Mouse (Mus musculus) midbrain, embryonic 15.5 days (tissue): Measurements from ENCODE around the gene Rcc2. TPM values are rescaled to one million over a fixed set of nuclear protein-coding genes. Genes with fewer than 3 reads are reported as not detected.

ENCODE experiments used
- ATAC-seq: fragments of 200-750 bp; cut with Nextera tagmentation; replicated peaks from 2 replicates; pipeline ENCODE4 v1.8.0; 2017; ENCODE audit warnings: moderate TSS enrichment
- H3K27ac ChIP-seq: fragments of 300-500 bp; sonication (generic); 2 replicates; pipeline ENCODE4 v1.5.1; 2015; ENCODE audit warnings: mild to moderate bottlenecking, inconsistent platforms
- H3K27me3 ChIP-seq: fragments of 300-500 bp; sonication (generic); replicated peaks from 2 replicates; pipeline ENCODE4 v1.6.1; 2015; ENCODE audit warnings: inconsistent platforms
- H3K36me3 ChIP-seq: fragments of 300-500 bp; sonication (generic); replicated peaks from 2 replicates; pipeline ENCODE4 v1.6.1; 2015; ENCODE audit warnings: inconsistent platforms
- H3K4me1 ChIP-seq: fragments of 300-500 bp; sonication (generic); 2 replicates; pipeline ENCODE4 v1.6.1; 2015; ENCODE audit warnings: inconsistent platforms
- H3K4me2 ChIP-seq: fragments of 300-500 bp; sonication (generic); 2 replicates; pipeline ENCODE4 v1.6.1; 2015; ENCODE audit warnings: inconsistent platforms, mild to moderate bottlenecking, moderate library complexity
- H3K4me3 ChIP-seq: fragments of 300-500 bp; sonication (generic); 2 replicates; pipeline ENCODE4 v1.5.1; 2015; ENCODE audit warnings: mild to moderate bottlenecking, inconsistent platforms
- H3K9ac ChIP-seq: fragments of 300-500 bp; sonication (generic); 2 replicates; pipeline ENCODE4 v1.6.1; 2015; ENCODE audit warnings: mild to moderate bottlenecking, inconsistent platforms
- H3K9me3 ChIP-seq: fragments of 300-500 bp; sonication (generic); 2 replicates; pipeline ENCODE4 v1.6.1; 2016; ENCODE audit warnings: inconsistent platforms
- WGBS: fragments of 180-500 bp; shearing (Covaris S2); methylation state at CpG from one replicate; pipeline ENCODE4 v1.1.7; 2015; ENCODE audit warnings: mixed read lengths; 5-methylcytosine and 5-hydroxymethylcytosine counted together
- polyA plus RNA-seq: library from polyadenylated mRNA; unstranded; fragments of >200 nt; fragmentation: Nextera tagmentation; extraction: Ambion mirVana; gene quantifications from 2 replicates; pipeline ENCODE4 v1.2.1, GENCODE M21; 2015

The Rcc2 gene
- polyA plus RNA-seq, 1 experiment from 2014 or later = 28.1 TPM

DNA sequence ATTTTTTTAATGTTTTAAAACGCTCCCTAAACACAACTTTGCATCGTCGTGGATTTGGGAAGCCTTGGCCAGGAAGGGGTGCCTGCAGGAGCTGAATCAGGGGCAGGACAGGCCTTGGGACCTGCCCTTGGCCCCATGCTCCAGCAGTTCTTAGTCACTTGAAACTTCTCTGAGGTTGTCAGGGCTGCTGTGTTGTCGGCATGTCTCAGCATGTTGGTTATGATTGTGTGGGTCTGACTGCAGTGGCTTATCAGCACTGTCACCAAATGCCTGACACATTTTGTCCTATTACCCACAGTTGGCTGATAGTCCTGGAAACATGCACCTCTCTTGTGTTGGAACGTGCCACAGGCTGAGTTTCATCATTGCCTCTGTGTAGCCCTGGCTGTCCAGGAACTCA is 19.8 kb downstream of the Rcc2 start:
- Histone ChIP-seq H3K36me3 (peaks cover 60% of the 10 kb centered on the region), H3K4me1 (peaks cover 8% of the 10 kb centered on the region; the same call in 1 of the 2 replicates), H3K27me3 (no peaks in the 10 kb centered on the region), H3K9ac (no peak overlapping the region), H3K27ac (no peak overlapping the region), H3K9me3 (no peaks in the 10 kb centered on the region), H3K4me2 (no peak overlapping the region), H3K4me3 (no peak overlapping the region)
- 94% methylated on average over 5 of the region's 5 CpGs for WGBS
- no peak for ATAC-seq

DNA sequence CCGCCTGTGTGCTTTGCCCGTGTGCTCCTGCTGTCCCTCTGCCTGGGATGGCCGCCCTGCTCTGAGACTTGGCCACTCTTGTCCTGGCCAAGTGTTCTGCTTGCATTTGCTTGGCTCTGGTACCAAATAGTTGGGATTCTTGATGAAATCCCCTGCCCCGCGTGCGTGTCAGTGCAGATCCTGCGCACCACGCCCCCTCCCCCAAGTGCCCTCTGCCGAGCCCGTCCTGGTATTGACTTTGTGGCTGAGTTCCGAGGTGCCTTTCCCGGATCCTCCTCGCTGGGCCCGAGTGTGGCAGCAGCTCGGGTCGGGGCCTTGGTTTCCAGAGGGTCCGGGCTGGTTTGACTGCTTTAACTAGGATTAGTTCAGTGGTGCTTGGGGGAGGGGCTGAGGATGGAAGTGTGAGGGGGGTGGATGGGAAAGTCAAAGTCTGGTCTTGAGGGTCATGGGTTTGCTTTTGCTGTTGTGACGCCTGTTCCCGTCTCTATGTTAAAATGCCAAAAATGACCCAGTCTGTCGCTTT is 21.7 kb downstream of the Rcc2 start:
- H3K36me3 ChIP-seq = peaks cover 43% of the 10 kb centered on the region

DNA sequence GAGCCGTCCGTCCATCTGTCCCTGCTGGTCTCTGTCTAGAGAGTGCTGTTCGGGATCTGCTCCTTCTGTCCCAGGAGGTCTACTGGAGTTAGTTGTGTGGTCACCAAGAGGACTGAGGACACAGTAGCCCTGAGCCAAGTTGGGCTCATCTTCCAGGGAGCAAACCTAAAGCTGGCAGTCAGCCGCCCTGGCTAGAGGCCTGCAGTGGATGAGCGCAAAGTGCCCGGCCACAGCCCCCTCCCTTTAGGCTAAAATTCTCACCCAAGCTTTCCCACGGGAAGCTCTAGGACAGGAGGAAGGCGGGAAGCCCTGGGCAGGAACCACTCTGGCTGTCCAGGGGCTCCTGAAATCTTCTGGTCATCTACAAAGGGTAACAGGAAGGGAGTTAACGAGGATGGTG is 22.4 kb downstream of the Rcc2 start:
- no peak overlapping the region for H3K4me3 ChIP-seq
- 78% methylated on average over 9 of the region's 9 CpGs for WGBS
- H3K4me2 ChIP-seq = no peak overlapping the region
- peaks cover 38% of the 10 kb centered on the region for H3K36me3 ChIP-seq
- no peak overlapping the region for H3K27ac ChIP-seq
- no peak overlapping the region for H3K9ac ChIP-seq
- ATAC-seq = no peak
- H3K4me1 ChIP-seq = peaks cover 8% of the 10 kb centered on the region; the same call in 1 of the 2 replicates
- no peaks in the 10 kb centered on the region for H3K9me3 ChIP-seq
- no peaks in the 10 kb centered on the region for H3K27me3 ChIP-seq

More for the DNA sequence above, 21.7 kb downstream of the Rcc2 start:
- Histone ChIP-seq H3K4me1 (peaks cover 8% of the 10 kb centered on the region; the same call in 1 of the 2 replicates), H3K27ac (no peak overlapping the region), H3K4me2 (no peak overlapping the region), H3K27me3 (no peaks in the 10 kb centered on the region), H3K9me3 (no peaks in the 10 kb centered on the region), H3K4me3 (no peak overlapping the region), H3K9ac (no peak overlapping the region)
- ATAC-seq = no peak
- WGBS = 89% methylated on average over 20 of the region's 20 CpGs

DNA sequence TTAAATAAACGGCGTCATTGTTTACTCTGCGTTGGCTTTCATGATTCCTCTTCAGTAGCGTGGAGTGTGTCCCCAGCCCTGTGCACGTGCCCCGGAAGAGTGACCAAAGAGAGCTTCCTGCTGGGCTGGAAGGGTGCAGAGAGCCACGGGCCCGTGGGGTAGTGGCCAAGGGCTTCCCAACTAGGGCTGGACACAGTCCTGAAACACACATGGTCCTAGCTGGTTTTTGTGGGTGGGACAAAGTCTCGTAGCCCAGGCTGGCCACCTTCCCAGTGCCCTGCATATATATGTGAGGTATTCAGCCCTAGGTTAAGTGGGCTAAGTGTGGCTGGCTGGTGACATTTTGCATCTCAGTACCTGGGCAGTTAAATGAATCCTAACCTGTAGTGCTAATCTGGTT is 22.9 kb downstream of the Rcc2 start:
- H3K9ac ChIP-seq = no peak overlapping the region
- no peak overlapping the region for H3K4me2 ChIP-seq
- 82% methylated on average over 9 of the region's 9 CpGs for WGBS
- peaks cover 35% of the 10 kb centered on the region for H3K36me3 ChIP-seq
- no peak; the same call in 1 of the 2 replicates for ATAC-seq
- no peak overlapping the region for H3K4me3 ChIP-seq
- no peaks in the 10 kb centered on the region for H3K9me3 ChIP-seq
- H3K4me1 ChIP-seq = peaks cover 8% of the 10 kb centered on the region; the same call in 1 of the 2 replicates
- H3K27me3 ChIP-seq = no peaks in the 10 kb centered on the region
- H3K27ac ChIP-seq = no peak overlapping the region

DNA sequence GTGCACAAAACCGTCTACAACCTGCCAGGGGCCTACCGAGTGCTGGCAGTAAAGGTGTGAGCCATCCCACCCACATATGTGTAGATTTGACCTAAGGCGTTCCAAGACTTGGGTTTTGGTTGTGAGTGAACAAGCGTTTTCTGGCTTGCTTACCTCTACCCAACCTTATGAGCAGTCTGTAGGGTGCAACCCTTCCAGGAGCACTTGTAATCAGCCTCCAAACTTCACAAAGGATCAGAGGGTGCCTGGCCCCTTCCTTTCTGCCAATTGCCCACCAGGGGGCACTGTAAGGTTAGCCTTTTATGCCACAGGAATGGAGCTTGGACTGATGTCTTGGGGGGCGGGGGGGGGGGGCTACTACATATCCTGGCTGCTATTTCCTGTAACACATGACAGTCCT is 23.5 kb downstream of the Rcc2 start:
- no peak overlapping the region for H3K9ac ChIP-seq
- peaks cover 8% of the 10 kb centered on the region; the same call in 1 of the 2 replicates for H3K4me1 ChIP-seq
- ATAC-seq = peak; percentile 38; the same call in 1 of the 2 replicates
- 0 out of 2 replicates have a peak overlapping the region, but pooled peaks have one; percentile 35 for H3K27ac ChIP-seq
- H3K4me2 ChIP-seq = no peak overlapping the region
- WGBS = 50% methylated on average over 5 of the region's 5 CpGs
- no peak overlapping the region for H3K4me3 ChIP-seq
- H3K36me3 ChIP-seq = peaks cover 30% of the 10 kb centered on the region
- H3K27me3 ChIP-seq = no peaks in the 10 kb centered on the region
- no peaks in the 10 kb centered on the region for H3K9me3 ChIP-seq

DNA sequence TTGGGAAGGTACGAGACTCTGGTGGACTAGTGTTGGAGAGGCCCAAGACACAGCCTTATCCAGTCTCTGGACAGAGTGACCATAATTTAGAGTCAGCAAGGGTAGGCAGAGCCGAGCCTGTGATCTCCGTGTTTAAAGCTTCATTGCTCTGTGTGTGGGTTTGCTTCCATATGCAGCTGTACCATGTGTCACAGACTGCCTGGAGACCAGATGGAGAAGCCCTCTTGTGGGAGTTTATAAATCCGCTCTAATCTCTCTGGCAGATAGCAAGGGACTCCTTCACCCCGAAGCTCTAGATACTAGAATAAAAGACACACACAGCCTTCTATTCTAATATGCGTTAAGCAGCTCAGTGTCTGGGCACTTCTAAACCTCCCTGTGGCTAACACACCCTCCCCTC is 24.4 kb downstream of the Rcc2 start:
- Histone ChIP-seq H3K27ac (peak overlapping the region; percentile 35), H3K4me3 (no peak overlapping the region), H3K36me3 (peaks cover 23% of the 10 kb centered on the region; the same call in 1 of the 2 replicates), H3K9me3 (no peaks in the 10 kb centered on the region), H3K4me1 (peaks cover 8% of the 10 kb centered on the region; the same call in 1 of the 2 replicates), H3K9ac (no peak overlapping the region), H3K27me3 (no peaks in the 10 kb centered on the region), H3K4me2 (no peak overlapping the region)
- 39% methylated on average over 6 of the region's 6 CpGs for WGBS
- no peak; the same call in 1 of the 2 replicates for ATAC-seq

DNA sequence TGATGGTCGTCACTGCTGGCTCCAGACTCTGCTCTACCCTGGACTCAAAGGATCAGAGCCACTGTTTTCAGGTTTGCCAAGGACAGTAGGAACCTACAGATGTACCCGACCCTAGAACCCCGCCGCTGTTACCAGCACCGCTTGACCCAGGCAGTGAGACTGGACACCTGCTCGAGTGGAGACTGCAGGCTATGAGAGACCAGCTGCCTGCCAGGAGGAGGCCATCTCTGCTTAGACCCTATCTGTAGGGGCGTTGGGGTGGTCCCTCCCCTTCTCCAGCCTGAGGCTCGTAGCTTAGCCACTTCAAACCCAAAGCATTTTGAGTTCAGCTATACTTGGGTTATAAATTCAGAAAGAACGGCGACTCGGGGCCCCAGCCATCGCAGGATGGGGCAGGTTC is 26.6 kb downstream of the Rcc2 start:
- H3K27me3 ChIP-seq = no peaks in the 10 kb centered on the region
- peaks cover 8% of the 10 kb centered on the region; the same call in 1 of the 2 replicates for H3K4me1 ChIP-seq
- peaks cover 5% of the 10 kb centered on the region; the same call in 1 of the 2 replicates for H3K36me3 ChIP-seq
- ATAC-seq = no peak
- H3K4me2 ChIP-seq = no peak overlapping the region
- H3K27ac ChIP-seq = no peak overlapping the region
- no peaks in the 10 kb centered on the region for H3K9me3 ChIP-seq
- 91% methylated on average over 12 of the region's 12 CpGs for WGBS
- no peak overlapping the region for H3K9ac ChIP-seq
- no peak overlapping the region for H3K4me3 ChIP-seq

DNA sequence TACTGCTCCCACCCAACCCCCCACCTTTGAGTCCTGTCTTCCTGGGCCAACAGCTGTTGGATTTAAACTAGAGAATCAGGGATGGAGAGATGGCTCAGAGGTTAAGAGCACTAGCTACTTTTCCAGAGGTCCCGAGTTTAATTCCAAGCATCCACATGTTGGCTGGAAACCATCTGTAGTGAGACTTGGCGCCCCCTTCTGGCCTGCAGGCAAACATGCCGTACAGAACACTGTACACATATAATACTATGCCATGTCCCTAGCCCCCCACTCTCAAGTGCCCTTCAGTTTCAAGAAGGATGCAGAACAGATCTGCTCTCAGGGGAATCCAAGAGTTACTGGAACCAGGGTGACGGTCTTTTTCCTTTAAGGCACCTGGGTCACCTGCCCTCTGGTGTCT is 31.3 kb downstream of the Rcc2 start:
- no peaks in the 10 kb centered on the region for H3K4me1 ChIP-seq
- no peaks in the 10 kb centered on the region for H3K36me3 ChIP-seq
- ATAC-seq = no peak
- no peak overlapping the region for H3K4me3 ChIP-seq
- H3K4me2 ChIP-seq = no peak overlapping the region
- WGBS = 88% methylated on average over 4 of the region's 4 CpGs
- no peak overlapping the region for H3K27ac ChIP-seq
- no peak overlapping the region for H3K9ac ChIP-seq
- H3K27me3 ChIP-seq = no peaks in the 10 kb centered on the region
- no peaks in the 10 kb centered on the region for H3K9me3 ChIP-seq

DNA sequence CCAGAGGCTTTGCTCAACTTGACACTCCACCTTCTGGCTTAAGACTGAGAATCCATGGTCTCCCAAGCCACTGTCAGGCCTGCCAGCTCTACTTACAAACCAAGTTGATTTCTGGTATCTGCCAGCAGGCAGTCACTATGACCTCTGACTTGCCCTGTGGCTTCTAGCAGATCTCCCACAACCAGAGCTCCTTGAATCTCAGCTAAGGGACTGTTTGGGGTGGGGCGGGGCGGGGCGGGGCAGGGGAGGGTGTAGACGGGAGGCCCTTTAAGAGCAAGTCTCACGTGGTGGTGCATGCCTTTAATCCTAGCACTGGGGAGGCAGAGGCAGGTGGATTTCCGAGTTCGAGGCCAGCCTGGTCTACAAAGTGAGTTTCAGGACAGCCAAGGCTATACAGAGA is 32.5 kb downstream of the Rcc2 start:
- H3K4me1 ChIP-seq = no peaks in the 10 kb centered on the region
- ATAC-seq = no peak
- no peak overlapping the region for H3K9ac ChIP-seq
- H3K4me2 ChIP-seq = no peak overlapping the region
- no peaks in the 10 kb centered on the region for H3K36me3 ChIP-seq
- no peaks in the 10 kb centered on the region for H3K27me3 ChIP-seq
- H3K9me3 ChIP-seq = no peaks in the 10 kb centered on the region
- no peak overlapping the region for H3K4me3 ChIP-seq
- no peak overlapping the region for H3K27ac ChIP-seq
- WGBS = 78% methylated on average over 7 of the region's 7 CpGs

DNA sequence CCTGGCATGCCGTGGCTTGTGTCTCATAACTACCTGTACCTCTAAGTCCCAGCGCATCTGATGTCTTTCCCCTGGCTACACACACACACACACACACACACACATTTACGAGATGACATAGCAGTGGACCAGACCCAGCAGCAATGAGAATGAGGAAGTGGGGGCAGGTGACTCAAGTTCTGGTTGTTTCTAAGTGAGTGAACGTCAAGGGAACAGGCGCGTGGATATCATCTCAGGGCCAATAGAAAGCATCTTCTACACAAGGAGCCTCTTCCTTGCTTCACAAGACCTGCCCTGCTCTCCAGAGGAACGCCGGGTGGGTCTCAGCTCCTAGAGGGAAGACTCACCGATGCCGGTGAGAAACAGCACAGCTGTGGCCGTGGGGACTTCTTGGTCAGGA is 40.3 kb downstream of the Rcc2 start:
- no peak overlapping the region for H3K27ac ChIP-seq
- ATAC-seq = no peak
- no peak overlapping the region for H3K4me3 ChIP-seq
- no peaks in the 10 kb centered on the region for H3K27me3 ChIP-seq
- no peak overlapping the region for H3K4me2 ChIP-seq
- no peak overlapping the region for H3K9ac ChIP-seq
- no peaks in the 10 kb centered on the region for H3K4me1 ChIP-seq
- no peaks in the 10 kb centered on the region for H3K9me3 ChIP-seq
- no peaks in the 10 kb centered on the region for H3K36me3 ChIP-seq
- 86% methylated on average over 11 of the region's 11 CpGs for WGBS

DNA sequence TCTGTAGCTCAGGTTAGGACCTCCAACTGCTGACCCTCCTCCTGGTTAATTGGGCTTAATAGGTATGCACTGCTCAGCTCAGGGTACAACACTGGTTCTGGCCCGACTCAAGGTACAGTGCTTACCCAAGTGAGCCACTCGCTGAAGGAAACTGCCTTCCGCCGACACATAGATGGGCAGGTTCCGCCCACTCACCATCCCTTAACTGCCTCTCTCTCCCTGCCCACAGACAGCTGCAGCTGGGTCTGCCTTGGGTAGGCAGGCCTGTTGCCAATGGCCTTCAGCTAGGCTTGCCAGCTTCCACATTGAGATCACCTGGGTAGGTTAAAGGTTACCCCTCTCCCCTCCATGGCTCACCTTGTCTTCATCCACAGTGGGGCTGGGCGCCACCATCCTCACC is 41.1 kb downstream of the Rcc2 start:
- WGBS = 93% methylated on average over 6 of the region's 6 CpGs
- no peak for ATAC-seq

DNA sequence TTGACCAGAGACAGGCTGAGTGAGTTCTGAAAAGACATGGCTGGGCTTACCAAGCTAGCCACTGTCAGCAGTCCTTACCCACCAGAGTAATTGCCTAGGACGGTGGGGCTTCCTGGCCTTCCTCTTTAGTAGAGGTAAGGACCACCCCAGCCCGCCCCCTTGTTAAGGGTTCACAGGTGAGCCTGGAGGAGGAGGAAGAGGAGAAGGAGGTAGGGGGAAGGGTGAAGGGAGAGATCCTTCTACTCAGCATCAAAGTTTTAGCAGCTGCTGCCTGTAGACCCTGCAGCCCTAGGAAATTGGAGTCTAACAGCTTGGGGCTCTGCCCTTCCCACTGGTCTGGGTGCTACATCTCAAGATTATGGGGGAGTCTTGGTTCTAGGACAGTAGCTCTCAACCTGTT is 42.2 kb downstream of the Rcc2 start, which contains the start of gene Padi6:
Padi6 (minus strand) TSS at position 101 of the 400 bp plus-strand sequence.
- H3K4me3 ChIP-seq = no peak within 1 kb of the TSS
- no peak within 1 kb of the TSS for H3K9ac ChIP-seq
- H3K9me3 ChIP-seq = no peaks in the 10 kb centered on the region
- ATAC-seq = no peak
- no peaks in the 10 kb centered on the region for H3K27me3 ChIP-seq
- H3K27ac ChIP-seq = no peak within 1 kb of the TSS
- H3K4me2 ChIP-seq = no peak within 1 kb of the TSS
- 84% methylated on average over 2 of the region's 2 CpGs for WGBS
- H3K36me3 ChIP-seq = no peaks in the 10 kb centered on the region
- no peaks in the 10 kb centered on the region for H3K4me1 ChIP-seq

More for the DNA sequence above, 41.1 kb downstream of the Rcc2 start:
- no peaks in the 10 kb centered on the region for H3K4me1 ChIP-seq
- H3K9me3 ChIP-seq = no peaks in the 10 kb centered on the region
- H3K27ac ChIP-seq = no peak overlapping the region
- H3K4me2 ChIP-seq = no peak overlapping the region
- H3K36me3 ChIP-seq = no peaks in the 10 kb centered on the region
- no peak overlapping the region for H3K4me3 ChIP-seq
- no peaks in the 10 kb centered on the region for H3K27me3 ChIP-seq
- no peak overlapping the region for H3K9ac ChIP-seq

DNA sequence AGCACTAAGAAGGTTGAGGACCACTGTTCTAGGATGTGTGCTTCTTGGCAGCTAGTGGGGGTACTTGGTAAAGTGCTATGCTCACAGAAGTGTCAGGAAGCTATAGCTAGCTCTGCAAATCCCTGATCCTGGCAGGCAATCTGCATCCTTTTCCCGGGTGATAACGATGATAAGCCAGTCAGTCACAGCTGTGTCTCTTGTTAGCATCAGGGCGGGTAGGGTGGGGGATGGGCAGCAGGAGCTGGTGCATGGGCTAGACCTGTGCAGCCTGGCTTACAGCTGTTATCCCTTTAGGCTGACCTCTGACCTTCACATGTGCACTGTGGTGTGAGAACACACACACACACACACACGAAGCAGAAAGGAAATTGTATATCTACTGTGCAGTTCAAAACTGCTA is 42.7 kb downstream of the Rcc2 start:
- Histone ChIP-seq H3K27ac (no peak overlapping the region), H3K9me3 (no peaks in the 10 kb centered on the region), H3K27me3 (no peaks in the 10 kb centered on the region), H3K4me1 (no peaks in the 10 kb centered on the region), H3K9ac (no peak overlapping the region), H3K4me3 (no peak overlapping the region), H3K4me2 (no peak overlapping the region), H3K36me3 (no peaks in the 10 kb centered on the region)
- WGBS = 29% methylated on average over 4 of the region's 4 CpGs
- no peak for ATAC-seq
